Mouse (Mus musculus) kidney, postnatal 0 days (tissue): ENCODE results near the gene Cutc. TPM values are rescaled to one million over a fixed set of nuclear protein-coding genes. Genes with fewer than 3 reads are reported as not detected.

ENCODE experiments used
- ATAC-seq: fragments of 200-750 bp; cut with Nextera tagmentation; replicated peaks from 2 replicates; pipeline ENCODE4 v1.8.0; 2017; ENCODE audit warnings: low read depth, moderate number of reproducible peaks, moderate TSS enrichment, moderate library complexity; ENCODE audit not compliant: low FRiP score
- DNase-seq: peaks from one replicate; pipeline ENCODE4 v3.0.0-alpha.2; 2016; ENCODE audit warnings: low spot score
- H3K27ac ChIP-seq: fragments of 300-500 bp; sonication (generic); 2 replicates; pipeline ENCODE4 v1.5.1; 2014; ENCODE audit warnings: mild to moderate bottlenecking
- H3K27me3 ChIP-seq: fragments of 300-500 bp; sonication (generic); 2 replicates; pipeline ENCODE4 v1.6.1; 2014; ENCODE audit warnings: low read length, mixed read lengths; ENCODE audit not compliant: insufficient read depth
- H3K36me3 ChIP-seq: fragments of 300-500 bp; sonication (generic); 2 replicates; pipeline ENCODE4 v1.6.1; 2014; ENCODE audit warnings: low read length, mixed read lengths; ENCODE audit not compliant: insufficient read depth
- H3K4me1 ChIP-seq: fragments of 300-500 bp; sonication (generic); replicated peaks from 2 replicates; pipeline ENCODE4 v1.6.1; 2014; ENCODE audit warnings: antibody characterized with exemption, low read length, mixed read lengths; ENCODE audit not compliant: insufficient read depth
- H3K4me2 ChIP-seq: fragments of 300-500 bp; sonication (generic); 2 replicates; pipeline ENCODE4 v1.6.1; 2014; ENCODE audit warnings: mild to moderate bottlenecking, low read length, moderate library complexity, mixed read lengths
- H3K4me3 ChIP-seq: fragments of 300-500 bp; sonication (generic); replicated peaks from 2 replicates; pipeline ENCODE4 v1.5.1; 2014; ENCODE audit warnings: low read depth, low read length
- H3K9ac ChIP-seq: fragments of 300-500 bp; sonication (generic); 2 replicates; pipeline ENCODE4 v1.6.1; 2014; ENCODE audit warnings: low read depth, low read length
- H3K9me3 ChIP-seq: fragments of 300-500 bp; sonication (generic); replicated peaks from 2 replicates; pipeline ENCODE4 v1.6.1; 2016; ENCODE audit warnings: low read length, inconsistent platforms, mixed read lengths
- CTCF ChIP-seq: IDR thresholded peaks from 2 replicates; pipeline ENCODE4 v1.5.1; 2016; ENCODE audit warnings: antibody characterized with exemption, low read depth, mild to moderate bottlenecking, moderate library complexity
- WGBS: fragments of 180-500 bp; shearing (Covaris S2); extraction: QIAGEN DNeasy Blood & Tissue Kit; methylation state at CpG from one replicate; pipeline ENCODE4 v1.1.7; 2014; 5-methylcytosine and 5-hydroxymethylcytosine counted together
- polyA plus RNA-seq: library from polyadenylated mRNA; unstranded; fragments of >200 nt; fragmentation: Nextera tagmentation; extraction: Ambion mirVana; gene quantifications from 2 replicates; pipeline ENCODE4 v1.2.1, GENCODE M21; 2015

Cutc gene
- polyA plus RNA-seq, 1 experiment from 2014 or later = 24.9 TPM

GRCm38 (mm10) chr19:43724821-43725220 lies 28.0 kb upstream of the Cutc start:
- peaks cover 43% of the 10 kb centered on the region for H3K36me3 ChIP-seq
- H3K4me1 ChIP-seq = no peaks in the 10 kb centered on the region
- H3K27ac ChIP-seq = no peak overlapping the region
- H3K9ac ChIP-seq = no peak overlapping the region
- DNase-seq = no peak
- H3K4me2 ChIP-seq = no peak overlapping the region
- no peaks in the 10 kb centered on the region for H3K9me3 ChIP-seq
- 89% methylated on average over 7 of the region's 7 CpGs for WGBS
- TF ChIP-seq CTCF = no peak
- no peaks in the 10 kb centered on the region for H3K27me3 ChIP-seq
- ATAC-seq = no peak
- H3K4me3 ChIP-seq = no peak overlapping the region

- no peak overlapping the region for H3K4me2 ChIP-seq
- 88% methylated on average over 15 of the region's 15 CpGs for WGBS
- DNase-seq = no peak
- no peak overlapping the region for H3K9ac ChIP-seq
- H3K4me1 ChIP-seq = no peaks in the 10 kb centered on the region
- ATAC-seq = 0 out of 2 replicates have a peak, but pooled peaks have one; percentile 48
- H3K27ac ChIP-seq = no peak overlapping the region
- H3K27me3 ChIP-seq = no peaks in the 10 kb centered on the region
- peaks cover 30% of the 10 kb centered on the region; the same call in 1 of the 2 replicates for H3K36me3 ChIP-seq
- no peak for TF ChIP-seq CTCF
- no peaks in the 10 kb centered on the region for H3K9me3 ChIP-seq
- H3K4me3 ChIP-seq = no peak overlapping the region
Measured at GRCm38 (mm10) chr19:43726510-43727146, 26.2 kb upstream of the Cutc start.

GRCm38 (mm10) chr19:43729296-43730036 lies 23.3 kb upstream of the Cutc start:
- 55% methylated on average over 22 of the region's 22 CpGs for WGBS
- H3K36me3 ChIP-seq = peaks cover 31% of the 10 kb centered on the region; the same call in 1 of the 2 replicates
- ATAC-seq = peak; percentile 43; the same call in 1 of the 2 replicates
- TF ChIP-seq CTCF = no peak
- H3K9me3 ChIP-seq = no peaks in the 10 kb centered on the region
- no peaks in the 10 kb centered on the region for H3K27me3 ChIP-seq
- H3K27ac ChIP-seq = peak overlapping the region; percentile 8; the same call in 1 of the 2 replicates
- no peak overlapping the region for H3K9ac ChIP-seq
- peak; percentile 59 for DNase-seq
- H3K4me2 ChIP-seq = peak overlapping the region; percentile 35
- peak overlapping the region; percentile 15 for H3K4me3 ChIP-seq
- no peaks in the 10 kb centered on the region for H3K4me1 ChIP-seq

- Histone ChIP-seq H3K9me3 (no peaks in the 10 kb centered on the region), H3K9ac (no peak overlapping the region), H3K4me3 (peak overlapping the region; percentile 15; the same call in 1 of the 2 replicates), H3K27me3 (no peaks in the 10 kb centered on the region), H3K4me2 (peak overlapping the region; percentile 35), H3K4me1 (no peaks in the 10 kb centered on the region), H3K36me3 (peaks cover 34% of the 10 kb centered on the region; the same call in 1 of the 2 replicates), H3K27ac (peak overlapping the region; percentile 8; the same call in 1 of the 2 replicates)
- 38% methylated on average over 8 of the region's 8 CpGs for WGBS
- ATAC-seq = no peak
- peak; percentile 62 for DNase-seq
- TF ChIP-seq CTCF = no peak
Measured at GRCm38 (mm10) chr19:43730037-43730428, 22.8 kb upstream of the Cutc start.

GRCm38 (mm10) chr19:43731157-43731556 lies 21.6 kb upstream of the Cutc start:
- ATAC-seq = no peak
- Histone ChIP-seq H3K27me3 (no peaks in the 10 kb centered on the region), H3K4me3 (no peak overlapping the region), H3K4me1 (no peaks in the 10 kb centered on the region), H3K9ac (no peak overlapping the region), H3K9me3 (no peaks in the 10 kb centered on the region), H3K36me3 (peaks cover 32% of the 10 kb centered on the region), H3K4me2 (no peak overlapping the region), H3K27ac (no peak overlapping the region)
- DNase-seq = no peak
- WGBS = 71% methylated on average over 7 of the region's 7 CpGs
- TF ChIP-seq CTCF = no peak

- H3K36me3 ChIP-seq = peaks cover 49% of the 10 kb centered on the region
- WGBS = 95% methylated on average over 10 of the region's 10 CpGs
- H3K27ac ChIP-seq = no peak overlapping the region
- DNase-seq = no peak
- no peak overlapping the region for H3K4me2 ChIP-seq
- no peaks in the 10 kb centered on the region for H3K9me3 ChIP-seq
- no peak for TF ChIP-seq CTCF
- H3K27me3 ChIP-seq = no peaks in the 10 kb centered on the region
- H3K4me1 ChIP-seq = no peaks in the 10 kb centered on the region
- H3K4me3 ChIP-seq = no peak overlapping the region
- ATAC-seq = no peak
- H3K9ac ChIP-seq = no peak overlapping the region
Measured at GRCm38 (mm10) chr19:43738409-43738808, 14.4 kb upstream of the Cutc start.
